Mouse (Mus musculus): ENCODE results near the gene Dctn5. TPM values are rescaled to one million over a fixed set of nuclear protein-coding genes. Genes with fewer than 3 reads are reported as not detected.

Dctn5 gene
- polyA plus RNA-seq, 1 experiment from 2014 or later, result 104 TPM

GRCm38 (mm10) chr7:122180720-122181119 lies 47.9 kb downstream of the Dctn5 start:
- DNase-seq (ENCODE audit: low spot score) (no peak), ATAC-seq (ENCODE audit: low read depth) (no peak)
- 75% methylated on average over 7 of the region's 7 CpGs for WGBS
- Histone ChIP-seq H3K4me1 (ENCODE audit: control insufficient read depth, insufficient read depth, low read length) (peaks cover under 1% of the 10 kb centered on the region; the same call in 1 of the 2 replicates), H3K27ac (replicated peaks; ENCODE audit: low read depth, low read length) (no peak overlapping the region), H3K27me3 (replicated peaks; ENCODE audit: control insufficient read depth, insufficient read depth, low read length) (no peaks in the 10 kb centered on the region), H3K4me2 (ENCODE audit: low read depth, low read length) (no peak overlapping the region), H3K9ac (ENCODE audit: low read depth, low read length) (no peak overlapping the region), H3K36me3 (ENCODE audit: control insufficient read depth, insufficient read depth, low read length) (no peaks in the 10 kb centered on the region), H3K4me3 (ENCODE audit: low read depth, low read length) (no peak overlapping the region), H3K9me3 (ENCODE audit: control insufficient read depth, low read length) (no peaks in the 10 kb centered on the region)

- ATAC-seq (ENCODE audit: low read depth) (no peak), DNase-seq (ENCODE audit: low spot score) (no peak)
- Histone ChIP-seq H3K36me3 (ENCODE audit: control insufficient read depth, insufficient read depth, low read length) (no peaks in the 10 kb centered on the region), H3K4me3 (ENCODE audit: low read depth, low read length) (no peak overlapping the region), H3K4me2 (ENCODE audit: low read depth, low read length) (no peak overlapping the region), H3K27ac (replicated peaks; ENCODE audit: low read depth, low read length) (no peak overlapping the region), H3K9ac (ENCODE audit: low read depth, low read length) (no peak overlapping the region), H3K4me1 (ENCODE audit: control insufficient read depth, insufficient read depth, low read length) (peaks cover 3% of the 10 kb centered on the region; the same call in 1 of the 2 replicates), H3K27me3 (replicated peaks; ENCODE audit: control insufficient read depth, insufficient read depth, low read length) (no peaks in the 10 kb centered on the region), H3K9me3 (ENCODE audit: control insufficient read depth, low read length) (no peaks in the 10 kb centered on the region)
- WGBS, result 63% methylated on average over 5 of the region's 5 CpGs
These were observed 51.7 kb downstream of the Dctn5 start for GRCm38 (mm10) chr7:122184569-122184968.

- H3K36me3 ChIP-seq (ENCODE audit: control insufficient read depth, insufficient read depth, low read length), result no peaks in the 10 kb centered on the region
- no peaks in the 10 kb centered on the region for H3K27me3 ChIP-seq (replicated peaks; ENCODE audit: control insufficient read depth, insufficient read depth, low read length)
- no peak within 1 kb of the TSS for H3K27ac ChIP-seq (replicated peaks; ENCODE audit: low read depth, low read length)
- no peak for ATAC-seq (ENCODE audit: low read depth)
- H3K9me3 ChIP-seq (ENCODE audit: control insufficient read depth, low read length), result no peaks in the 10 kb centered on the region
- DNase-seq (ENCODE audit: low spot score), result no peak
- WGBS, result 27% methylated on average over 9 of the region's 17 CpGs
- H3K4me1 ChIP-seq (ENCODE audit: control insufficient read depth, insufficient read depth, low read length), result peaks cover 3% of the 10 kb centered on the region; the same call in 1 of the 2 replicates
- H3K9ac ChIP-seq (ENCODE audit: low read depth, low read length), result no peak within 1 kb of the TSS
- peak within 1 kb of the TSS; percentile 11 for H3K4me2 ChIP-seq (ENCODE audit: low read depth, low read length)
- no peak within 1 kb of the TSS for H3K4me3 ChIP-seq (ENCODE audit: low read depth, low read length)
These were observed 53.2 kb downstream of the Dctn5 start, which contains the start of gene Ern2 for GRCm38 (mm10) chr7:122186043-122186442. Gene Ern2 (minus strand): TSS chr7:122186207.

- no peak for ATAC-seq (ENCODE audit: low read depth)
- no peak overlapping the region for H3K4me3 ChIP-seq (ENCODE audit: low read depth, low read length)
- H3K36me3 ChIP-seq (ENCODE audit: control insufficient read depth, insufficient read depth, low read length), result no peaks in the 10 kb centered on the region
- H3K9me3 ChIP-seq (ENCODE audit: control insufficient read depth, low read length), result no peaks in the 10 kb centered on the region
- no peaks in the 10 kb centered on the region for H3K27me3 ChIP-seq (replicated peaks; ENCODE audit: control insufficient read depth, insufficient read depth, low read length)
- H3K4me1 ChIP-seq (ENCODE audit: control insufficient read depth, insufficient read depth, low read length), result peaks cover 3% of the 10 kb centered on the region; the same call in 1 of the 2 replicates
- DNase-seq (ENCODE audit: low spot score), result peak; percentile 35
- no peak overlapping the region for H3K27ac ChIP-seq (replicated peaks; ENCODE audit: low read depth, low read length)
- H3K4me2 ChIP-seq (ENCODE audit: low read depth, low read length), result no peak overlapping the region
- H3K9ac ChIP-seq (ENCODE audit: low read depth, low read length), result no peak overlapping the region
- 35% methylated on average over 7 of the region's 7 CpGs for WGBS
These were observed 56.6 kb downstream of the Dctn5 start for GRCm38 (mm10) chr7:122189484-122189883.

- Histone ChIP-seq H3K9ac (ENCODE audit: low read depth, low read length) (no peak overlapping the region), H3K4me2 (ENCODE audit: low read depth, low read length) (no peak overlapping the region), H3K27me3 (replicated peaks; ENCODE audit: control insufficient read depth, insufficient read depth, low read length) (no peaks in the 10 kb centered on the region), H3K9me3 (ENCODE audit: control insufficient read depth, low read length) (0 out of 2 replicates have a peak, but pooled peaks cover 5% of the 10 kb centered on the region), H3K36me3 (ENCODE audit: control insufficient read depth, insufficient read depth, low read length) (no peaks in the 10 kb centered on the region), H3K4me3 (ENCODE audit: low read depth, low read length) (no peak overlapping the region), H3K4me1 (ENCODE audit: control insufficient read depth, insufficient read depth, low read length) (no peaks in the 10 kb centered on the region), H3K27ac (replicated peaks; ENCODE audit: low read depth, low read length) (no peak overlapping the region)
- DNase-seq (ENCODE audit: low spot score) (no peak), ATAC-seq (ENCODE audit: low read depth) (no peak)
- 56% methylated on average over 10 of the region's 10 CpGs for WGBS
These were observed 58.3 kb downstream of the Dctn5 start for GRCm38 (mm10) chr7:122191097-122191496.

- Histone ChIP-seq H3K4me2 (ENCODE audit: low read depth, low read length) (no peak overlapping the region), H3K36me3 (ENCODE audit: control insufficient read depth, insufficient read depth, low read length) (no peaks in the 10 kb centered on the region), H3K9ac (ENCODE audit: low read depth, low read length) (no peak overlapping the region), H3K27me3 (replicated peaks; ENCODE audit: control insufficient read depth, insufficient read depth, low read length) (no peaks in the 10 kb centered on the region), H3K4me3 (ENCODE audit: low read depth, low read length) (no peak overlapping the region), H3K9me3 (ENCODE audit: control insufficient read depth, low read length) (0 out of 2 replicates have a peak, but pooled peaks cover 5% of the 10 kb centered on the region), H3K4me1 (ENCODE audit: control insufficient read depth, insufficient read depth, low read length) (no peaks in the 10 kb centered on the region), H3K27ac (replicated peaks; ENCODE audit: low read depth, low read length) (no peak overlapping the region)
- DNase-seq (ENCODE audit: low spot score) (no peak), ATAC-seq (ENCODE audit: low read depth) (no peak)
These were observed 61.1 kb downstream of the Dctn5 start for GRCm38 (mm10) chr7:122193919-122194318.

- no peak overlapping the region for H3K4me2 ChIP-seq (ENCODE audit: low read depth, low read length)
- no peak overlapping the region for H3K9ac ChIP-seq (ENCODE audit: low read depth, low read length)
- no peaks in the 10 kb centered on the region for H3K36me3 ChIP-seq (ENCODE audit: control insufficient read depth, insufficient read depth, low read length)
- no peaks in the 10 kb centered on the region for H3K27me3 ChIP-seq (replicated peaks; ENCODE audit: control insufficient read depth, insufficient read depth, low read length)
- 90% methylated on average over 9 of the region's 9 CpGs for WGBS
- no peak overlapping the region for H3K27ac ChIP-seq (replicated peaks; ENCODE audit: low read depth, low read length)
- no peak for ATAC-seq (ENCODE audit: low read depth)
- H3K4me3 ChIP-seq (ENCODE audit: low read depth, low read length), result no peak overlapping the region
- 0 out of 2 replicates have a peak, but pooled peaks cover 5% of the 10 kb centered on the region for H3K9me3 ChIP-seq (ENCODE audit: control insufficient read depth, low read length)
- no peak for DNase-seq (ENCODE audit: low spot score)
- no peaks in the 10 kb centered on the region for H3K4me1 ChIP-seq (ENCODE audit: control insufficient read depth, insufficient read depth, low read length)
These were observed 63.9 kb downstream of the Dctn5 start for GRCm38 (mm10) chr7:122196771-122197170.

- DNase-seq (ENCODE audit: low spot score) (peak; percentile 21), ATAC-seq (ENCODE audit: low read depth) (no peak)
- H3K27ac ChIP-seq (replicated peaks; ENCODE audit: low read depth, low read length), result no peak overlapping the region
- no peak overlapping the region for H3K4me2 ChIP-seq (ENCODE audit: low read depth, low read length)
- no peak overlapping the region for H3K9ac ChIP-seq (ENCODE audit: low read depth, low read length)
- WGBS, result 32% methylated on average over 4 of the region's 4 CpGs
- H3K4me3 ChIP-seq (ENCODE audit: low read depth, low read length), result no peak overlapping the region
- H3K36me3 ChIP-seq (ENCODE audit: control insufficient read depth, insufficient read depth, low read length), result no peaks in the 10 kb centered on the region
- H3K27me3 ChIP-seq (replicated peaks; ENCODE audit: control insufficient read depth, insufficient read depth, low read length), result no peaks in the 10 kb centered on the region
- H3K9me3 ChIP-seq (ENCODE audit: control insufficient read depth, low read length), result 0 out of 2 replicates have a peak, but pooled peaks cover 5% of the 10 kb centered on the region
- H3K4me1 ChIP-seq (ENCODE audit: control insufficient read depth, insufficient read depth, low read length), result no peaks in the 10 kb centered on the region
These were observed 64.5 kb downstream of the Dctn5 start for GRCm38 (mm10) chr7:122197306-122197705.

Measured in embryonic facial prominence, embryonic 14.5 days (tissue).